Mouse (Mus musculus) CH12.LX (cell line): ENCODE data around the gene Glt8d2. TPM values are rescaled to one million over a fixed set of nuclear protein-coding genes. Genes with fewer than 3 reads are reported as not detected.

Source experiments
- DNase-seq: peaks from one replicate; pipeline ENCODE4 v3.0.0-alpha.2; 2013; ENCODE audit errors: extremely low read depth
- H3K27ac ChIP-seq: 2 replicates; pipeline ENCODE4 v1.5.1; 2012; ENCODE audit warnings: low read depth, mild to moderate bottlenecking, control low read depth, moderate library complexity; ENCODE audit not compliant: insufficient read depth
- H3K27me3 ChIP-seq: replicated peaks from 2 replicates; pipeline ENCODE3; 2012; ENCODE audit warnings: inconsistent platforms
- H3K36me3 ChIP-seq, 2 experiments: replicated peaks in 1 of 2; 2 replicates each; pipeline versions ENCODE3 to v1.6.1; 2012; ENCODE audit warnings: inconsistent platforms in 1 of 2, low read length in 1 of 2, mild to moderate bottlenecking in 1 of 2, mixed read lengths in 1 of 2, moderate library complexity in 1 of 2; ENCODE audit not compliant: control insufficient read depth in 1 of 2, insufficient read depth in 1 of 2
- H3K4me1 ChIP-seq, 2 experiments: 2 replicates each; pipeline ENCODE4 v1.6.1; 2012; ENCODE audit warnings: inconsistent platforms in 1 of 2, moderate library complexity in 1 of 2; ENCODE audit not compliant: insufficient read depth in 2 of 2, control insufficient read depth in 1 of 2
- H3K4me2 ChIP-seq: 2 replicates; pipeline ENCODE4 v1.6.1; 2012; ENCODE audit warnings: low read depth, mild to moderate bottlenecking, control low read depth; ENCODE audit not compliant: poor library complexity, insufficient read depth, severe bottlenecking
- H3K4me3 ChIP-seq, 3 experiments: fragments of 150-350 bp in 1 of 3; sonication (generic) in 1 of 3; replicated peaks in 1 of 3; 2 replicates each; pipeline versions ENCODE3 to v1.5.1; 2011 to 2012; ENCODE audit warnings: low read depth in 2 of 3, low read length in 2 of 3, mild to moderate bottlenecking in 2 of 3, moderate library complexity in 2 of 3, control low read depth in 1 of 3, improper control_type of control experiment in 1 of 3, inconsistent platforms in 1 of 3, mixed read lengths in 1 of 3; ENCODE audit not compliant: poor library complexity in 1 of 3
- H3K79me2 ChIP-seq: replicated peaks from 2 replicates; pipeline ENCODE4 v1.6.1; 2012; ENCODE audit warnings: mild to moderate bottlenecking, moderate library complexity; ENCODE audit not compliant: control insufficient read depth, poor library complexity, insufficient read depth, severe bottlenecking; ENCODE audit errors: extremely low read depth
- H3K9ac ChIP-seq: 2 replicates; pipeline ENCODE4 v1.6.1; 2012; ENCODE audit warnings: low read depth, mild to moderate bottlenecking, control low read depth, moderate library complexity; ENCODE audit not compliant: insufficient read depth
- H3K9me3 ChIP-seq: replicated peaks from 2 replicates; pipeline ENCODE3; 2012; ENCODE audit warnings: low read length, inconsistent platforms, mixed read lengths
- CHD2 ChIP-seq: IDR thresholded peaks from 2 replicates; pipeline ENCODE4 v1.6.1; 2011; ENCODE audit warnings: low read length, improper control_type of control experiment
- CTCF ChIP-seq, 2 experiments: IDR thresholded peaks in 1 of 2; conservative IDR thresholded peaks in 1 of 2; 2 replicates each; pipeline ENCODE4 v1.5.1; 2011 to 2012; ENCODE audit warnings: low read depth in 2 of 2, low read length in 2 of 2, improper control_type of control experiment in 1 of 2, inconsistent platforms in 1 of 2, mild to moderate bottlenecking in 1 of 2, moderate library complexity in 1 of 2
- ELF1 ChIP-seq: IDR thresholded peaks from 2 replicates; pipeline ENCODE4 v1.6.1; 2014; ENCODE audit warnings: low read depth, mild to moderate bottlenecking, inconsistent platforms, low read length, improper control_type of control experiment
- HCFC1 ChIP-seq: IDR thresholded peaks from 2 replicates; pipeline ENCODE4 v1.6.1; 2012; ENCODE audit warnings: low read depth, mild to moderate bottlenecking, inconsistent platforms, low read length, improper control_type of control experiment
- MAFK ChIP-seq: IDR thresholded peaks from 2 replicates; pipeline ENCODE4 v1.6.1; 2011; ENCODE audit warnings: low read length, improper control_type of control experiment; ENCODE audit not compliant: insufficient replicate concordance
- MAZ ChIP-seq: IDR thresholded peaks from 2 replicates; pipeline ENCODE4 v1.6.1; 2012; ENCODE audit warnings: low read depth, mild to moderate bottlenecking, inconsistent platforms, low read length, improper control_type of control experiment, moderate library complexity
- MYC ChIP-seq: IDR thresholded peaks from 2 replicates; pipeline ENCODE4 v1.6.1; 2011; ENCODE audit warnings: low read depth, mild to moderate bottlenecking, improper control_type of control experiment, low read length
- NELFE ChIP-seq: IDR thresholded peaks from 2 replicates; pipeline ENCODE4 v1.6.1; 2011; ENCODE audit warnings: low read depth, low read length, improper control_type of control experiment
- NRF1 ChIP-seq: IDR thresholded peaks from 2 replicates; pipeline ENCODE4 v1.6.1; 2014; ENCODE audit warnings: low read depth, mild to moderate bottlenecking, inconsistent platforms, low read length, improper control_type of control experiment, moderate library complexity
- PAX5 ChIP-seq: IDR thresholded peaks from 2 replicates; pipeline ENCODE4 v1.6.1; 2012; ENCODE audit warnings: low read length, inconsistent platforms, mixed read lengths
- POLR2A ChIP-seq: IDR thresholded peaks from 2 replicates; pipeline ENCODE4 v1.6.1; 2011; ENCODE audit warnings: low read depth, mild to moderate bottlenecking, improper control_type of control experiment, low read length
- POLR2AphosphoS2 ChIP-seq: IDR thresholded peaks from 2 replicates; pipeline ENCODE4 v1.6.1; 2011; ENCODE audit warnings: low read depth, low read length, improper control_type of control experiment
- SIN3A ChIP-seq: IDR thresholded peaks from 2 replicates; pipeline ENCODE4 v1.6.1; 2012; ENCODE audit warnings: low read length, improper control_type of control experiment, inconsistent platforms
- SMC3 ChIP-seq: IDR thresholded peaks from 2 replicates; pipeline ENCODE4 v1.6.1; 2011; ENCODE audit warnings: low read depth, low read length, improper control_type of control experiment
- TBP ChIP-seq: conservative IDR thresholded peaks from 2 replicates; pipeline ENCODE4 v1.6.1; 2011; ENCODE audit warnings: low read depth, low read length, improper control_type of control experiment
- UBTF ChIP-seq: IDR thresholded peaks from 2 replicates; pipeline ENCODE4 v1.6.1; 2012; ENCODE audit warnings: low read depth, mild to moderate bottlenecking, inconsistent platforms, low read length, improper control_type of control experiment, moderate library complexity
- ZC3H11A ChIP-seq: IDR thresholded peaks from 2 replicates; pipeline ENCODE4 v1.6.1; 2012; ENCODE audit warnings: low read depth, mild to moderate bottlenecking, inconsistent platforms, low read length, improper control_type of control experiment
- dilution Hi-C: fragments of 300-500 bp; cut with MboI; formaldehyde crosslinking; loops from 2 replicates; pipeline ENCODE4 v1.14.3; 2020; ENCODE audit warnings: low sequenced_read_pairs; ENCODE audit not compliant: extremely low pct_unique_long_range_greater_than_20kb, extremely low pct_ligation_motif_present
- in situ Hi-C: fragments of 300-500 bp; cut with MboI; formaldehyde crosslinking; loops from 3 replicates; pipeline ENCODE4 v1.14.3; 2019; ENCODE audit warnings: low sequenced_read_pairs, low pct_ligation_motif_present, low pct_unique_long_range_greater_than_20kb, mixed read lengths
- polyA plus RNA-seq: library from polyadenylated mRNA; unstranded; fragments of >175 nt; gene quantifications from 2 replicates; pipeline ENCODE4 v1.2.1, GENCODE M21; 2012; ENCODE audit warnings: low read depth; ENCODE audit not compliant: insufficient read length
- total RNA-seq, 2 experiments: library from RNA; depleted of rRNA; stranded (reverse); fragments of 300-350 nt in 1 of 2; fragments of >200 nt in 1 of 2; gene quantifications; 2 replicates each; pipeline ENCODE4 v1.2.3; 2012 to 2014

Gene Glt8d2
- total RNA-seq (2012; rRNA removed) (not detected in 2 replicates), total RNA-seq (2014; rRNA removed) (not detected in 2 replicates), polyA plus RNA-seq (not detected in 2 replicates)

DNA sequence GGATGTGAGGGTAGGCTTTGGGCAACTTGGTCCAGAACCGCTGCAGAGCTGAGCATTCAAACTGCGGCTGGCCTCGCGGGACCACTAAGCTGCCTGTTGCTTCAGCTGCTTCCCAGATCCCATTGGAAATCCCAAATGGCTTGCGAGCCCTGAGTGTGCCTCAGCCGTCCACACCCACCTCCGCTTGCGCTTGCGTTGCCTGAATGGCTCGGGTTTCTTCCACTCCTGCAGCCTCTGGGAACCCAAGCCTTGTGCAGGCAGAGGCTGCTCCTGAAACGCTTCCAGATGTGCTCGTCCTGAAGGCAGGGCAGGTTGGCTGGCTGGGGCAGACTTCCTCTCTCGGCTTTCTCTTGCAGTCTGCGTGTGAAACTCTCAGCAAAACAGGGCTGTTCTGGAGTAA is at the start of gene Glt8d2:
Gene Glt8d2 (minus strand): TSS at position 157 of the 400 bp plus-strand sequence.
- no peak for TF ChIP-seq UBTF
- no peak for TF ChIP-seq ZC3H11A
- TF ChIP-seq MAZ: no peak
- no peak for TF ChIP-seq POLR2AphosphoS2
- no peak for TF ChIP-seq POLR2A
- TF ChIP-seq CTCF (conservative IDR thresholded peaks at IDR 0.05 in 1 of 2, IDR thresholded peaks at IDR 0.05 in 1 of 2; ENCODE audit: low read depth in 2 of 2, low read length in 2 of 2): no peak
- TF ChIP-seq SMC3: no peak
- TF ChIP-seq MAFK: no peak
- no peak for TF ChIP-seq NELFE
- no peak for TF ChIP-seq TBP
- Histone ChIP-seq H3K36me3 (no peaks in the 10 kb centered on the region), H3K79me2 (no peaks in the 10 kb centered on the region), H3K9me3 (peaks cover 1% of the 10 kb centered on the region), H3K4me1 (no peaks in the 10 kb centered on the region), H3K4me3 (no peak within 1 kb of the TSS), H3K4me2 (no peak within 1 kb of the TSS), H3K9ac (no peak within 1 kb of the TSS), H3K27me3 (peaks cover 1% of the 10 kb centered on the region), H3K27ac (no peak within 1 kb of the TSS)
- in situ Hi-C loops: no loop called here
- dilution Hi-C loops: no loop called here
- DNase-seq: no peak

- DNase-seq: peak; percentile 51
- in situ Hi-C loops: no loop called here
- Histone ChIP-seq H3K27me3 (no peaks in the 10 kb centered on the region), H3K9me3 (no peaks in the 10 kb centered on the region), H3K4me2 (peak overlapping the region; percentile 52; the same call in 1 of the 2 replicates), H3K4me3 (peak overlapping the region; percentile 74 to 89 (median 87)), H3K79me2 (no peaks in the 10 kb centered on the region; the same call in 1 of the 2 replicates), H3K36me3 (peaks cover 0 to 12% of the 10 kb centered on the region in 2 experiments), H3K27ac (peak overlapping the region; percentile 50), H3K9ac (peak overlapping the region; percentile 78), H3K4me1 (peaks cover 11 to 33% of the 10 kb centered on the region in 2 experiments)
- dilution Hi-C loops: no loop called here
- peak; percentile 88 for TF ChIP-seq UBTF
- TF ChIP-seq HCFC1: 0 out of 2 replicates have a peak, but pooled peaks have one; percentile 2
- TF ChIP-seq ELF1: peak; percentile 44; the same call in 1 of the 2 replicates
- TF ChIP-seq CHD2: 0 out of 2 replicates have a peak, but pooled peaks have one; percentile 23
- no peak for TF ChIP-seq MAFK
- TF ChIP-seq CTCF (conservative IDR thresholded peaks at IDR 0.05 in 1 of 2, IDR thresholded peaks at IDR 0.05 in 1 of 2; ENCODE audit: low read depth in 2 of 2, low read length in 2 of 2): no peak
- TF ChIP-seq PAX5: no peak
- TF ChIP-seq SIN3A: 0 out of 2 replicates have a peak, but pooled peaks have one; percentile 75
- no peak for TF ChIP-seq NRF1
- no peak for TF ChIP-seq MYC
These were observed 9.0 kb upstream of the Glt8d2 start for GRCm38 (mm10) chr10:82699296-82699941.
